Mouse (Mus musculus) liver, postnatal 0 days (tissue): ENCODE measurements at regions not wholly inside any gene's neighbourhood (a gene's known extent, or its start where the extent isn't known, plus 50 kb on each side); places are given as distances from the start of the nearest gene placed in this dataset.

Experiments used
- CTCF ChIP-seq: sonication (generic); IDR thresholded peaks from 2 replicates; pipeline ENCODE4 v1.5.1; 2016; ENCODE audit warnings: antibody characterized with exemption, low read depth
- EP300 ChIP-seq: IDR thresholded peaks from 2 replicates; pipeline ENCODE4 v1.6.1; 2016; ENCODE audit warnings: antibody characterized with exemption, low read depth, mild to moderate bottlenecking

- TF ChIP-seq CTCF (no peak), EP300 (no peak)
Measured at GRCm38 (mm10) chr6:147793811-147794210, 253.2 kb upstream of the Far2 start.
